Mouse (Mus musculus) megakaryocyte-erythroid progenitor cell, adult 5-6 weeks (primary cell): ENCODE measurements around the gene Supv3l1. TPM values are rescaled to one million over a fixed set of nuclear protein-coding genes. Genes with fewer than 3 reads are reported as not detected.

ENCODE experiments used
- ATAC-seq: replicated peaks from 2 replicates; pipeline ENCODE4 v1.8.0; 2016; ENCODE audit warnings: mild to moderate bottlenecking, inconsistent platforms; ENCODE audit not compliant: severe bottlenecking, poor library complexity, low FRiP score, low TSS enrichment
- total RNA-seq, 2 experiments: library from RNA; stranded (forward) in 1 of 2; stranded (reverse) in 1 of 2; fragments of 200-1000, 215-1000 nt in 1 of 2; fragments of >200 nt in 1 of 2; fragmentation: Nextera tagmentation in 1 of 2; gene quantifications; 2 replicates each; pipeline ENCODE4 v1.2.3; 2014 to 2017

Supv3l1 gene
- total RNA-seq, 2 experiments from 2014 or later = 61.9 to 72.4 TPM

- no peak for ATAC-seq
Observed at GRCm38 (mm10) chr10:62419422-62419821, 30.1 kb downstream of the Supv3l1 start.

GRCm38 (mm10) chr10:62418831-62419356 is 30.6 kb downstream of the Supv3l1 start:
- no peak for ATAC-seq

- ATAC-seq = peak; percentile 70
Observed at GRCm38 (mm10) chr10:62413606-62413982, 35.9 kb downstream of the Supv3l1 start.

- no peak for ATAC-seq
Observed at GRCm38 (mm10) chr10:62412906-62413605, 36.5 kb downstream of the Supv3l1 start.

- no peak for ATAC-seq
Observed at GRCm38 (mm10) chr10:62411431-62412410, 37.8 kb downstream of the Supv3l1 start.

- ATAC-seq = peak; percentile 77
Observed at GRCm38 (mm10) chr10:62410943-62411342, 38.6 kb downstream of the Supv3l1 start.

- peak; percentile 38; the same call in 1 of the 2 replicates for ATAC-seq
Observed at GRCm38 (mm10) chr10:62404901-62405300, 44.6 kb downstream of the Supv3l1 start.

- ATAC-seq = no peak
Observed at GRCm38 (mm10) chr10:62401641-62402111, 47.9 kb downstream of the Supv3l1 start.

GRCm38 (mm10) chr10:62383011-62383410 is 66.5 kb downstream of the Supv3l1 start:
- no peak for ATAC-seq

- peak; percentile 43; the same call in 1 of the 2 replicates for ATAC-seq
Observed at GRCm38 (mm10) chr10:62380936-62381335, 68.6 kb downstream of the Supv3l1 start.

- ATAC-seq = no peak
Observed at GRCm38 (mm10) chr10:62379808-62380207, 69.7 kb downstream of the Supv3l1 start, which contains the start of gene Hk1. TSS of gene Hk1 (minus strand) at chr10:62379908.

Other genes starting within 250 kb of the Supv3l1 start
- gene Tspan15, start 218.5 kb downstream of the Supv3l1 start, total RNA-seq (2014; fragmentation: Nextera tagmentation) = 1.9 and 10.3 TPM in 2 replicates
- gene Tspan15, start 218.5 kb downstream of the Supv3l1 start, total RNA-seq (2017) = 1.5 and 1.7 TPM in 2 replicates
- not detected in 2 replicates for gene Tacr2, start 197.3 kb downstream of the Supv3l1 start, total RNA-seq (2014; fragmentation: Nextera tagmentation)
- not detected in 2 replicates for gene Tacr2, start 197.3 kb downstream of the Supv3l1 start, total RNA-seq (2017)
- gene Hk1, start 69.8 kb downstream of the Supv3l1 start, total RNA-seq (2014; fragmentation: Nextera tagmentation) = 212 and 217 TPM in 2 replicates
- gene Hk1, start 69.8 kb downstream of the Supv3l1 start, total RNA-seq (2017) = 295 and 330 TPM in 2 replicates
- gene Hkdc1, start 27.2 kb downstream of the Supv3l1 start, total RNA-seq (2014; fragmentation: Nextera tagmentation) = not detected in 2 replicates
- not detected in 2 replicates for gene Hkdc1, start 27.2 kb downstream of the Supv3l1 start, total RNA-seq (2017)
- 1.2 and 1.4 TPM in 2 replicates for gene 4930507D05Rik, start 249 bp downstream of the Supv3l1 start, total RNA-seq (2014; fragmentation: Nextera tagmentation)
- 0.99 and 1.2 TPM in 2 replicates for gene 4930507D05Rik, start 249 bp downstream of the Supv3l1 start, total RNA-seq (2017)
- 44.1 and 55.2 TPM in 2 replicates for gene Vps26a, start 37.1 kb upstream of the Supv3l1 start, total RNA-seq (2014; fragmentation: Nextera tagmentation)
- gene Vps26a, start 37.1 kb upstream of the Supv3l1 start, total RNA-seq (2017) = 75.5 and 79.0 TPM in 2 replicates
- gene Srgn, start 77.7 kb upstream of the Supv3l1 start, total RNA-seq (2014; fragmentation: Nextera tagmentation) = 322 and 332 TPM in 2 replicates
- gene Srgn, start 77.7 kb upstream of the Supv3l1 start, total RNA-seq (2017) = 732 and 1,011 TPM in 2 replicates
- gene Kif1bp, start 128.7 kb upstream of the Supv3l1 start, total RNA-seq (2014; fragmentation: Nextera tagmentation) = 18.5 and 25.1 TPM in 2 replicates
- 18.7 and 20.9 TPM in 2 replicates for gene Kif1bp, start 128.7 kb upstream of the Supv3l1 start, total RNA-seq (2017)
- gene Ddx21, start 152.5 kb upstream of the Supv3l1 start, total RNA-seq (2014; fragmentation: Nextera tagmentation) = 183 and 189 TPM in 2 replicates
- gene Ddx21, start 152.5 kb upstream of the Supv3l1 start, total RNA-seq (2017) = 338 and 364 TPM in 2 replicates
- gene Ddx50, start 201.5 kb upstream of the Supv3l1 start, total RNA-seq (2014; fragmentation: Nextera tagmentation) = 95.7 and 110 TPM in 2 replicates
- gene Ddx50, start 201.5 kb upstream of the Supv3l1 start, total RNA-seq (2017) = 92.5 and 102 TPM in 2 replicates